Mouse (Mus musculus) stomach, embryonic 14.5 days (tissue): Measurements from ENCODE around the gene Gm17416. TPM values are rescaled to one million over a fixed set of nuclear protein-coding genes. Genes with fewer than 3 reads are reported as not detected.

ENCODE experiments used
- ATAC-seq: fragments of 200-750 bp; cut with Nextera tagmentation; 2 replicates; pipeline ENCODE4 v1.8.0; 2017; ENCODE audit warnings: low read depth, moderate TSS enrichment; ENCODE audit not compliant: insufficient number of reproducible peaks, insufficient read depth, low FRiP score
- H3K27ac ChIP-seq: fragments of 300-500 bp; sonication (generic); 2 replicates; pipeline ENCODE4 v1.5.1; 2014; ENCODE audit warnings: mild to moderate bottlenecking, low read length, moderate library complexity, mixed read lengths
- H3K27me3 ChIP-seq: fragments of 300-500 bp; sonication (generic); 2 replicates; pipeline ENCODE4 v1.6.1; 2014; ENCODE audit warnings: low read length, control low read depth, mixed read lengths; ENCODE audit not compliant: control insufficient read depth, insufficient read depth
- H3K36me3 ChIP-seq: fragments of 300-500 bp; sonication (generic); 2 replicates; pipeline ENCODE4 v1.6.1; 2014; ENCODE audit warnings: mild to moderate bottlenecking, control low read depth, low read length, moderate library complexity, mixed read lengths; ENCODE audit not compliant: control insufficient read depth, insufficient read depth
- H3K4me1 ChIP-seq: fragments of 300-500 bp; sonication (generic); 2 replicates; pipeline ENCODE4 v1.6.1; 2014; ENCODE audit warnings: low read length, control low read depth, mixed read lengths; ENCODE audit not compliant: control insufficient read depth, insufficient read depth
- H3K4me2 ChIP-seq: fragments of 300-500 bp; sonication (generic); replicated peaks from 2 replicates; pipeline ENCODE4 v1.6.1; 2014; ENCODE audit warnings: low read depth, low read length, control low read depth
- H3K4me3 ChIP-seq: fragments of 300-500 bp; sonication (generic); 2 replicates; pipeline ENCODE4 v1.5.1; 2014; ENCODE audit warnings: low read depth, low read length, control low read depth
- H3K9ac ChIP-seq: fragments of 300-500 bp; sonication (generic); replicated peaks from 2 replicates; pipeline ENCODE4 v1.6.1; 2014; ENCODE audit warnings: low read depth, mild to moderate bottlenecking, control low read depth, low read length, moderate library complexity, mixed read lengths
- H3K9me3 ChIP-seq: fragments of 300-500 bp; sonication (generic); 2 replicates; pipeline ENCODE4 v1.6.1; 2016; ENCODE audit warnings: low read depth, low read length, control low read depth; ENCODE audit not compliant: control insufficient read depth
- WGBS: fragments of 180-500 bp; shearing (Covaris S2); extraction: QIAGEN DNeasy Blood & Tissue Kit; methylation state at CpG from one replicate; pipeline ENCODE4 v1.1.7; 2014; 5-methylcytosine and 5-hydroxymethylcytosine counted together
- polyA plus RNA-seq: library from polyadenylated mRNA; unstranded; fragments of >200 nt; fragmentation: Nextera tagmentation; extraction: Ambion mirVana; gene quantifications from 2 replicates; pipeline ENCODE4 v1.2.1, GENCODE M21; 2014

Gm17416 gene
- polyA plus RNA-seq, 1 experiment from 2014 or later = not detected

DNA sequence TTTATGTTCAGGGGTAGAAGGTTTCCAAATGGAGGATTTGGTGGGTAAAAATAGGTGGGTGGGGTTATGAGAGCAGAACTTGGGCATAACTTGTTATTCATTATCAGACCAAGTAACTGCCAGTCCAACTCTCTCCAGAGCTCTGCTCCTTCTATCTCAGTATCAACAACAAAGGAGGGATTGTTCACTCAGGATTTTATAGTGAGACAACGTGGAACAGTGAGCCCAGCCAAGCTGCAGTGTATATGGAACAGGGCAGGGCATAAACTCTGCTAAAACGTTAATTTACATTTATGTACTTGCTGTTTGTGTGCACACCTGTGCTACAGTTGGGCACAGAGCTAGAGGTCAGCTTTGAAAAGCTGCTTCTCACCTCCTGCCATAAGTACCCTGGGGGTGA is 19.3 kb downstream of the Gm17416 start:
- Histone ChIP-seq H3K27ac (no peak overlapping the region), H3K4me1 (no peaks in the 10 kb centered on the region), H3K36me3 (no peaks in the 10 kb centered on the region), H3K27me3 (no peaks in the 10 kb centered on the region), H3K4me2 (no peak overlapping the region), H3K9me3 (no peaks in the 10 kb centered on the region), H3K9ac (no peak overlapping the region), H3K4me3 (no peak overlapping the region)
- no peak for ATAC-seq
- 19% methylated on average over 2 of the region's 2 CpGs for whole genome bisulfite sequencing

DNA sequence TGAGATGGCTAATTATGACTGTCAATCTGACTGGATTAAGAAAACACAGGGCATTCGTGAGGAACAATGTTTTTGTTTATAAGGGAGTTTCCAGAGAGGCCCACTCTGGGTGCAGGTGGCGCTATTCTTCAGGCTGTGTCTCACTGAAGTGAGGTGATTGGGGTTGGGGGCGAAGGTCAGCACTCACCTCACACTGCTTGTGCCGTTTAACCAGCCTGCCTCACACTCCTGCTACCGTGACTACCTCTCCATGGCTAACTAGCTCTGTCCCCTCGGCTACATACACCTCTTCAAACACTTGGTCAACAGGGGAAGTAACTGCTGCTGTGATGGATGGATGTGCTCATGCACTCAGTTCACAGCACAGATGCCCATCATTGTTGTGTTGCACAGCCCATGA is 19.9 kb downstream of the Gm17416 start:
- H3K9ac ChIP-seq = no peak overlapping the region
- no peaks in the 10 kb centered on the region for H3K36me3 ChIP-seq
- no peaks in the 10 kb centered on the region for H3K27me3 ChIP-seq
- H3K4me2 ChIP-seq = no peak overlapping the region
- no peak overlapping the region for H3K27ac ChIP-seq
- no peak overlapping the region for H3K4me3 ChIP-seq
- 28% methylated on average over 6 of the region's 6 CpGs for WGBS
- ATAC-seq = no peak
- no peaks in the 10 kb centered on the region for H3K4me1 ChIP-seq
- H3K9me3 ChIP-seq = no peaks in the 10 kb centered on the region

DNA sequence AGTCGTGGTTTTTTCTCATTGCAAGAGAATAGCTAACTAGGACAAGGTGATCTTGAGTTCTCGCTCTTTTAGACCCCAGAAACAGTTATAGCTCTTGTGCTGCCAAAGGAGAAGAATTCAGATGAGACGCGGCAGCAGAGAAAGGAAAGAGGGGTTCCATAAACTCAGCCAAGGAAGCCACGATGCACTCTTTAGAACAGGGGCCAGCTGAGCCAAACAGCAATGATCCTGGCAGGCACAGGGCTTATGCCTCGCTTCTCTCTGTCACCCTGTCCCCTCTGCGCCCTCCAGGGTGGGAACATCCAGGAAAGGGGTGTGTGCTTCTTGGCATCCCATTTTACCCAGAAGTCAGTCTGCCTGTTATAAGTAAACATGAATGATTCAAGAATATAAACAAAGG is 30.2 kb downstream of the Gm17416 start, which contains the start of gene Defb45:
Defb45 (minus strand) TSS at position 101 of the 400 bp plus-strand sequence.
- 65% methylated on average over 7 of the region's 7 CpGs for whole genome bisulfite sequencing
- Histone ChIP-seq H3K27ac (no peak within 1 kb of the TSS), H3K27me3 (no peaks in the 10 kb centered on the region), H3K36me3 (no peaks in the 10 kb centered on the region), H3K4me2 (no peak within 1 kb of the TSS), H3K9ac (no peak within 1 kb of the TSS), H3K9me3 (no peaks in the 10 kb centered on the region), H3K4me1 (no peaks in the 10 kb centered on the region), H3K4me3 (no peak within 1 kb of the TSS)
- ATAC-seq = no peak

DNA sequence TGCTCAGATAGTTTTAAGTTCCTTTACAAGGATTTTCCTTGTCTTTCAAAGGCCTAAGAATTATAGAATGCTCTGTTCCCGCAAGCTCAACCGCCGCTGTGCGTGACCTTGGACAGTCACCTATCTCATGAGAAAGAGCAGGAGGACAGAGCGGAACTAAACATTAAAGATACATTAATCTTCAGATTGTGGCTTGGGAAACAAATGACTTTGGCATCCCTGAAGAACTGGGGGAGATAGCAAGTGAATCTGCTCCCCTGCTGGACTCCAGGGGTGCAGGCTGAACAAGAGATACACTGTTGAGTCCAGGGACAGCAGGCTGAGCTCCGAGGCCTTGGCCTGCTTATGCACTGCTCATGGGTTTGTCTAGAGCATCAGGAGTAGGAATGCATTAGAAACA is 30.9 kb downstream of the Gm17416 start:
- Histone ChIP-seq H3K4me2 (no peak overlapping the region), H3K9ac (no peak overlapping the region), H3K27me3 (no peaks in the 10 kb centered on the region), H3K27ac (no peak overlapping the region), H3K4me3 (no peak overlapping the region), H3K9me3 (no peaks in the 10 kb centered on the region), H3K36me3 (no peaks in the 10 kb centered on the region), H3K4me1 (no peaks in the 10 kb centered on the region)
- WGBS = 52% methylated on average over 6 of the region's 6 CpGs
- ATAC-seq = no peak

DNA sequence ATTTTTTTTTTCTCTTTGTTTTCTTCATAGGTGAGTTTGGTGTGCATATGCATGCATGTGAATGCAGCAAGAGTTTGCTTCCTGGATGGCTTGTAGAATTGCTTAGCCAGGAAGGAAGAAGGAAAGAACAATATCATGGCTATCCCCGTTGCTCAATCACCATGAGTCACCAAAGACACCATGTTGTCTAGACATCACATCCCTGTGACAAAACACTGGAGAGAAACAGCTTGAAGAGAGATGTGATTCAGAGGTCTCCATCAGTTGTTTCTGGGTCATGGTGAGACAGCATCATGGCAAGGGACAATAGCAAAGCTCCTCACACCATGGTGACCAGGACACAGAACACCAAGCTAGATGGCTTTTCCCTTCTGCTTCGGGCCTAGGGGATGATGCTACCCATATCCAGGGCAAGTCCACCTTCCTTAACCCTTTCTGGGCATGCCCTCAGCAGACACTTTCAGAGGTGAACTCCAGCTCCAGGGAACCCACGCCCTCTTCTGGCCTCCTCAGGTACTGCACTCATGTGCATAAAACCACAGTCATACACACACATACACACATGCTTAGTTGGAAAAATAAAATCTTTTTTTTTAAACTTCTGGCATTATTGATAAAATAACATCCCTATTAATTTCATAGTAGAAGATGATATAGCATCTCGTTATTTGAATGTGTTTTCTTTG is 32.3 kb downstream of the Gm17416 start:
- ATAC-seq = no peak
- WGBS = 71% methylated on average over 4 of the region's 4 CpGs
- no peak overlapping the region for H3K4me2 ChIP-seq

DNA sequence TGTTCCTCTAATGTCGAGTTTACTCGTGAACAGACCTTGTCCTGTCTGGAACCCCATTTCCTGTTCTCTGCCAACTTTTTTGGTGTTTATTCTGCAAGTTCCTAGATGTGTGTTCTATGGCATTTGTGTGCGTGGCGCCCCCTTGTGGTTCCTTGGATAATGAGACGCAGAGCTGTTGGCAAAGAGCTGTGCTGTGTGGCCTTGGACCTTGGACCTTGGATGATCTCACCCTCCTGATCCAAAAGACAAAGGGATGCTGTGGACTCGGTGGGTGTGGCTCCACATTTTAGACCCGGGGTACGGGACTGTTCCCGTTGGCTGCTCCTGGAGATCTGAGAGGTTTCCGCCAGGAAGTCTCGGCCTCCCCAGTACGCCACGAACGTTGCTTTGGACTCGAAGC is 34.9 kb downstream of the Gm17416 start, which contains the start of gene Defb36:
Defb36 (plus strand) TSS at position 271 of the 400 bp plus-strand sequence.
- Histone ChIP-seq H3K9me3 (no peaks in the 10 kb centered on the region), H3K4me3 (no peak within 1 kb of the TSS), H3K4me2 (no peak within 1 kb of the TSS), H3K27me3 (no peaks in the 10 kb centered on the region), H3K27ac (no peak within 1 kb of the TSS), H3K36me3 (no peaks in the 10 kb centered on the region), H3K9ac (no peak within 1 kb of the TSS), H3K4me1 (0 out of 2 replicates have a peak, but pooled peaks cover 3% of the 10 kb centered on the region)
- no peak for ATAC-seq
- WGBS = 80% methylated on average over 15 of the region's 15 CpGs

More for the DNA sequence above, 32.3 kb downstream of the Gm17416 start:
- Histone ChIP-seq H3K9me3 (no peaks in the 10 kb centered on the region), H3K4me1 (no peaks in the 10 kb centered on the region), H3K9ac (no peak overlapping the region), H3K27ac (no peak overlapping the region), H3K4me3 (no peak overlapping the region), H3K36me3 (no peaks in the 10 kb centered on the region), H3K27me3 (no peaks in the 10 kb centered on the region)

DNA sequence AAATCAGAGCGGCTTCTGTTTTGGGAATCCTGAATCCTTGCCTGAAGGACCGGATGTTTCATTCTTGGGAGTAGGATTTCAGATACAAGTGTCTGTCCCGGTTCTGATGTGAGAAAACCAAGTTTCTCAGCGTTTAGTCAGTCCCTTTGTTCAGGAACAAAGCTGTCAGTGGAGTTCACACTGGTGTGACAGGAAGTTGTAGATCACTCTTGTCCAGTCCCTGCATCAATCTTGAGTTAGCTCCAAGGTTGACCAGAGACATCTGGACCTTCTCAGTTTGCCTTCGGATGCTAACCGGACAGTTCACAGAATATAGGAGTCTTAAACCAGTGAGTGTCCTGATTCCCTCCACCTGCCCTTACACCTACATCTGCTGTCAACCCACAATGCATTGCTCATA is 38.6 kb downstream of the Gm17416 start:
- Histone ChIP-seq H3K4me1 (0 out of 2 replicates have a peak, but pooled peaks cover 3% of the 10 kb centered on the region), H3K36me3 (no peaks in the 10 kb centered on the region), H3K27ac (no peak overlapping the region; the same call in 1 of the 2 replicates), H3K9ac (no peak overlapping the region), H3K9me3 (no peaks in the 10 kb centered on the region), H3K4me3 (no peak overlapping the region), H3K27me3 (no peaks in the 10 kb centered on the region), H3K4me2 (no peak overlapping the region)
- WGBS = 30% methylated on average over 6 of the region's 6 CpGs
- ATAC-seq = 0 out of 2 replicates have a peak, but pooled peaks have one; percentile 21

DNA sequence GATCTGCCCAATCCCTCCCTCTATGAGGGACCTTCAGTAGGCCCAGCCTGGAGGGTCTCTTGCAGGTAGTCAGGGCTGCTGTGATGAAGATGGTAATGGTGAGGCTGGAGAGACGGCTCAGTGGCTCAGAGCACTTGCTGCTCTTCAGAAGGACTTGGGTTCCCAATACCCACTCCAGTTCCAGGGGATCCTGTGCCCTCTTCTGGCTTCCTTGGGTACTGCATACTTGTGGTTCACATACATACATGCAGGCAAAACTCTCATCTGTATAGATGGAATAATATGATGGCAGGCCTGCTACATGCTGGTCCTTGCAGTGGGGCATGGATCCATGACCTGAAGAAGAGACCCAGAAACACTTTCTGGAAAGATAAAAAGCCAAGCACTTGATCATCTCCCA is 39.6 kb downstream of the Gm17416 start:
- Histone ChIP-seq H3K4me3 (no peak overlapping the region), H3K36me3 (no peaks in the 10 kb centered on the region), H3K27me3 (no peaks in the 10 kb centered on the region), H3K9ac (no peak overlapping the region), H3K4me2 (no peak overlapping the region), H3K27ac (no peak overlapping the region), H3K9me3 (no peaks in the 10 kb centered on the region), H3K4me1 (0 out of 2 replicates have a peak, but pooled peaks cover 3% of the 10 kb centered on the region)
- WGBS = 88% methylated on average over 1 of the region's 1 CpGs
- no peak for ATAC-seq

DNA sequence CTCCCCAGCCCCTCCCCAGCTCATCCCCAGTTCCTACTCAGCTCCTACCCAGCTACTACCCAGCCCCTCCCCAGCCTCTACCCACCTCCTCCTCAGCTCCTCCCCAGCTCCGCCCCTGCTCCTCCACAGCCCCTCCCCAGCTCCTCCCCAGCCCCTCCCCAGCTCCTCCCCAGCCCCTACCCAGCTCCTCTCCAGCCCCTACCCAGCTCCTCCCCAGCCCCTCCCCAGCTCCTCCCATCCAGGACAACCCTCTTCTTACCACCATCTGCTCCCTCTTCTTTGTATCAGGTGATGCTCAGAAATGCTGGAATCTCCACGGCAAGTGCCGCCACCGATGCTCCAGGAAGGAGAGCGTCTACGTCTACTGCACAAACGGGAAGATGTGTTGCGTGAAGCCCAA is 43.1 kb downstream of the Gm17416 start:
- H3K27ac ChIP-seq = no peak overlapping the region
- H3K9ac ChIP-seq = no peak overlapping the region
- no peaks in the 10 kb centered on the region for H3K9me3 ChIP-seq
- H3K4me3 ChIP-seq = no peak overlapping the region
- 0 out of 2 replicates have a peak, but pooled peaks cover 3% of the 10 kb centered on the region for H3K4me1 ChIP-seq
- no peaks in the 10 kb centered on the region for H3K36me3 ChIP-seq
- WGBS = 29% methylated on average over 8 of the region's 8 CpGs
- ATAC-seq = no peak
- H3K27me3 ChIP-seq = no peaks in the 10 kb centered on the region
- no peak overlapping the region for H3K4me2 ChIP-seq
